Mouse (Mus musculus): Measurements from ENCODE around the gene Madd.

DNA sequence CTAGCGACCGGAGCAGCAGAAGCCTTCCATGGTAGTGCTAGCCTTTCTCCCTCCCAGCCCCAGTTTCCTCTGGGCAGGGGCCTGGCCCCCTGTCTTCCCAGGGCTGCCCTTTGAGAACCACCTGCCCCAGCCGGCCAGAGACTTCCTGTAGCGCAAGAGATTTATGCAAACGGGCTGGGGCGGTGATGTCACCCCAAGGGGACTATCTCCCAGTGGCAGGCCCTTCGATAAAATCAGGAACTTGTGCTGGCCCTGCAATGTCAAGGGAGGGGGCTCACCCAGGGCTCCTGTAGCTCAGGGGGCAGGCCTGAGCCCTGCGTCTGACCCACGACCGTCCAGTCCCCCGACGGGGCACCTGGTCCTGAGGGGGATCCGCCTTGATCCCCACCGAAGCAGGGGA, 87.1 kb downstream of the Madd start:
- TF ChIP-seq CTCF (IDR thresholded peaks at IDR 0.05; ENCODE audit: low read depth) (no peak; the same call in 1 of the 2 replicates), EP300 (IDR thresholded peaks at IDR 0.05; ENCODE audit: low read depth) (peak; percentile 39; the same call in 1 of the 2 replicates)

Measured in liver, embryonic 14.5 days (tissue).